Mouse (Mus musculus) left cerebral cortex, adult 18-20 months (tissue): Measurements from ENCODE around the gene Hist1h1a. TPM values are rescaled to one million over a fixed set of nuclear protein-coding genes. Genes with fewer than 3 reads are reported as not detected.
"Not testable (repeated sequence)": the region's sequence is repeated elsewhere in the genome, so short reads cannot be mapped to it uniquely, and the experiment has no call there.

Experiments used
- DNase-seq, 2 experiments: peaks; one replicate each; pipeline ENCODE4 v3.0.0; 2021 to 2022; ENCODE audit warnings: low spot score in 2 of 2, mixed read lengths in 1 of 2
- total RNA-seq, 2 experiments: library from RNA; stranded (reverse); gene quantifications; 2 replicates each; pipeline ENCODE4 v1.2.3; 2021

Hist1h1a gene
- total RNA-seq, 2 experiments from 2014 or later: 24.9 to 25.2 TPM

DNA sequence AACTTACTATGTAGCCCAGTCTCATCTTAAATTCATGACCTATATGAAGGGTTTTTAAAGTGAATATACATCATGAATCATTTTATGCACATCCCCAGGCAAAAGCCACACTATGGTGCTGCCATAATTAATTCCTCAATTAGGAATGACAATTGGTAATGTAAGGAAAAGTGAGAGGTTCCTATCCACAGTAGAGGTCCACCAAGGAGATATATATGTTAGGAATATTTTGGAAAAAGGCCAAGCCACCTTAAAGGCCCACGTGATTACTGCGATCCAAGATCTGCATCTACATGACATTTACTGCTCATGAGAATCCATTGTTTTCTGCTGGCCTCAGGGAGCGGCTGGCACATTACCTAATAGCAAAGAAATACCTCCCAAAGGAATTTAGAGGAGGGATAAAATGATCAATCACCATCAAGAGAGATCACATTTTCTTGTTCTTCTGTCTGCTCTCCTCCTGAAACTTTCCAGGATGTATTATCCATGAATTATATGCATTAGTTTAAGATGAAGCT, 4.2 kb upstream of the Hist1h1a start:
- DNase-seq: no peak

DNA sequence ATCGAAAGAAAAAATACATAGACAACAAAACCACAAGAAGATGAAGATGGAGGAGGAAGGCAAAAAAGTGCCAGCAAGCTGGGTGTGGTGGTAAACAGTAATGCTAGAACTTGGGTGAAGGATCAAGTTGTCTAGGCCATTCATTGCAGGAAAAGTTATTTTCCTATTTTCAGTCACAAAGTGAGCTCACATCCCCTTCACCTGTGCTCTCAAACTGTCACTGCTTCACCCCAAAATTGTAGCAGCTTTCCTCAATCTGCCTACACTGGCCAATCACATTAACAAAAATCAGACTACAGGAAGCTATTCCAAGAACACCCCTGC, 3.6 kb upstream of the Hist1h1a start:
- DNase-seq: no peak

DNA sequence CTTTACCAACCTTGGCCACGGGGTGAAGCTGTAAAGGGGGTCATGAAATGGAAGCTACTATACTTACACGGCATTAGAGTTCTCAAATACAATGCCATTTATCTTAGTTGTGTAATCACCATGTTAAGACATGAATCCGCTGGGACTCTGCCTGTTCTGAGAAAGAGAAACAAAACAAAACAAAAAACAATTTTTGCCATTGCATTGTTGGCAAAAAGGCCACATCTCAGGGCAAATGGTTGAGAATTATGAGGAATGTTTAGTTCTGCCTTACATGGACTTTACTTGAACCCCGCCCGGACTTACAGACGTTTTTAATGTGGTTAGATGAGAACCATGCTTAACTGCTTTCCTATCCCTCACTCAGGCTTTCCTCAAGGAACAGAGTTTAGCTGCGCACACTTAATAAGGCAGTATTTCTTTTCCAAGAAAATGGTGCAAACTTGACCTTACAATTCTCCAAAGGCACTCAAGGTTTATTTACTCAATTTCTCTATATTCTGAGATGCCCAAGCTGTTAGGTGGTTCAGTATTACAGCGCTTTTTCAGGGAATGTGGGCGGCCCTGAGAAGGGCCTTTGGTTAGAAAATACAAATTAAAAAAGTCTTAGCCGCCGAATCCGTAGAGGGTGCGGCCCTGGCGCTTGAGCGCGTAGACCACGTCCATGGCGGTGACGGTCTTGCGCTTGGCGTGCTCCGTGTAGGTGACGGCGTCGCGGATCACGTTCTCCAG, 3.1 kb upstream of the Hist1h1a start:
- no peak for DNase-seq

DNA sequence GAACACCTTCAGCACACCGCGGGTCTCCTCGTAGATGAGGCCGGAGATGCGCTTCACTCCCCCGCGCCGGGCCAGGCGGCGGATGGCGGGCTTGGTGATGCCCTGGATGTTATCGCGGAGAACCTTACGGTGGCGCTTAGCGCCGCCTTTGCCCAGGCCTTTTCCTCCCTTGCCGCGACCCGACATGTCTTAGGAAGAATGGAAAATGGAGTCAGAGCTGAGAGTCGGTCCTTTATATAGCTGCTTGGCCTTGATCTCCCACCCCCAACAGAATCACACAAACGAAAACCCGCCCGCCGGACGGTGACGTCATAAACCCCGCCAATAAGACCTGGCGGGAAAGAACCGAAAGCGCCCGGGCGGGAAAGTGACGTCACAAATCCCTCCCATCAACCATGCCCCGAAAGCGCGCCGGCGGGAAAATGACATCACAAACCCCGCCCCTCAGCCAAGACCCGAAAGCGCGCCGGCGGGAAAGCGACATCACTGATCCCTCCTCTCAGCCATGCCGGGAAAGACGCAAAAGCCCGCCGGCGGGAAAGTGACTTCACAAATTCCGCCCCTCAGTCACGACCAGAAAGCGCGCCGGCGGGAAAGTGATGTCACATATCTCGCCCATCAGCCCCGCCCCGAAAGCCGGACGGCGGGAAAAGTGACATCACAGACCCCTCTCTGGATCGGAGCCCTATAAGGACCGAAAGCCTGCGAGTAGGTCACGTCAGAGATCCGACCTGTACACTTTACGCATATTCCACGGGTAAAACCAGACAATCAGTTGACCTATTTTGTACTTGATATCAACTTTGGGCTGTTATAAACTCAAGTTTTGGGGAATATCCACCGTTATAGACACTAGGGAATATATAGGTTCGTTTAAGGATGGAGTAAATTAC, 2.2 kb upstream of the Hist1h1a start, which contains the start of gene Hist1h4a:
Hist1h4a (minus strand) TSS at position 259 of the 893 bp plus-strand sequence.
- peak; percentile 99 for DNase-seq

DNA sequence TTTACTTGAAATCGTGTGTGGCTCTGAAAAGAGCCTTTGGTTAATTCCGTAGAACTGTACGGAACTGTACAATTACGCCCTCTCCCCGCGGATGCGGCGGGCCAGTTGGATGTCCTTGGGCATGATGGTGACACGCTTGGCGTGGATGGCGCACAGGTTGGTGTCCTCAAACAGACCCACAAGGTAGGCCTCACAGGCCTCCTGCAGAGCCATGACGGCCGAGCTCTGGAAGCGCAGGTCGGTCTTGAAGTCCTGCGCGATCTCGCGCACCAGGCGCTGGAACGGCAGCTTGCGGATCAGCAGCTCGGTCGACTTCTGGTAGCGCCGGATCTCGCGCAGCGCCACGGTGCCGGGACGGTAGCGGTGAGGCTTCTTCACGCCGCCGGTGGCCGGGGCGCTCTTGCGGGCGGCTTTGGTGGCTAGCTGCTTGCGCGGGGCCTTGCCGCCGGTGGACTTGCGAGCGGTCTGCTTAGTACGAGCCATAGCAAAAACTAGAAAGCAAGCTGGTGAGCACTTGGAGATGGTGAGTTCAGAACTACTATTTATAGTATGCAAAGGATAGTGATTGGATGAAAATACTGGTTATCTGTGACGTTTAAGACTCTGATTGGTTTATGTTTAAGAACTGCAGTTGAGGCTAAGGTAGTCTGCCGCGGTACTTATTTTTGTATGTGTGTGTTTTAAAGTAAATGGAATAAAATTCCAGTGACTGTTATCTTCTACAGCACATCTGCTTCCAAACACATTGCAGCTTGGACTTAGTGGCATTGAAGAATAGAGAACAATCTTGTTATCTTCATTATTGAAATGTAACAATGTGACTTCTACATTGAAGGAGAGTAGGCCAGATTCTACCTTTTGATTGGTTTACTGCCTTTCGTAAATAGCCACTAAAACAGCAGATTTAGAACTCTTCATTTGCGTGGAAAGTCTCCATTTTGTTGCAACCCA, 1.3 kb upstream of the Hist1h1a start, which contains the start of gene Hist1h3a:
Hist1h3a (minus strand) TSS at position 516 of the 951 bp plus-strand sequence.
- DNase-seq: peak; percentile 50 to 53

DNA sequence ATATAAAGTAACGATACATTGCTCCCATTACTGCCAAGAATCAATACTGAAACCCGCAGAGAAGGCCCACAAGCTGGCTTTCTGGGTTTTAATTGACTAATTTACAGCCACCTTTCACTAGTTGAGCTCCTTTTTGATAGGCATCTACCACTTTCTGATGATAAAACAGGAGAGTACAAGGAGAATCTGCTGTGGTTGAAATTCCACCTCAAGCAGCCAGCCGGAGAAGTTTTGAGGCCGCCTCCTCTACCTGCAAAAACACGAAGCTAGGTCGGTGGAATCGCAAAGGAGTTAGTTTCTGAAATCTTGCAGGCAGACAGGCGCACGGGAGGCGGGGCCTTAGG, 252 bp upstream of the Hist1h1a start:
- DNase-seq: no peak

DNA sequence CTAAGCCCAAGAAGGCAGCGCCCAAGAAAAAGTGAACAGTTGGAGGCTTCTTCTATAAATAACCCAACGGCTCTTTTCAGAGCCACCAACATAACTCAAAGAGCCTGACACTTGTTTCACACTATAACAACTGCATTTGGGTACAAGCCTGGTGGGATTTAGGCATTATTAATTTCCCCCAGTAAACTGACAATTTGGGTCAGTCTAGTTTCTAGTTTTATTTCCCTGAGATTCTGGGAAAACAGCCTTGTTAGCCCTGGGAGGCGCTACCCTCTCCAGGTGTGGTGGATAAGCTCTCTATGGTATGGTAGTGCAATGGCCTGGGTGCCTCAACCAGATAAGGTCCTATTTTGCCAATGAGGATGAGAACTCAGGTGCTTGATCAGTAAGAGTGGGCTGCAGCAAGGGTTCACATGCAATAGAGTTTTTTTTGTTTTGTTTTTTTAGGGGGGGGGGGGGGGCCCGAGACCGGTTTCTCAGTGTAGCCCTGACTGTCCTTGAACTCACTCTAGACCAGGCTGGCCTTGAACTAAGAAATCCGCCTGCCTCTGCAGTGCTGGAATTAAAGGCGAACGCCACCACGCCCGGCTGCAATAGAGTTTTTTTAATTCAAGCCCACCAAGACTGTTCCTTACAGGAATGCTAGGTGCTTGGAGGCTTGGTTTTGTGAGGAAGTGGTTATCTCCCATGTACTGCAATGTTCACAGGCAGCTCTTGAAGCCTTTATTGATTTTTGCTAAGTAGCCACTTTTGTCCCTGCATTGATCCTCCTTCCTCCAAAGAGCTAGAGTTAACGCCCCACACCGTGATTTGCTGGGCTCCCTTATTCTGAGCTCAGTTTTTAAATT, 1.1 kb downstream of the Hist1h1a start:
- no peak for DNase-seq

DNA sequence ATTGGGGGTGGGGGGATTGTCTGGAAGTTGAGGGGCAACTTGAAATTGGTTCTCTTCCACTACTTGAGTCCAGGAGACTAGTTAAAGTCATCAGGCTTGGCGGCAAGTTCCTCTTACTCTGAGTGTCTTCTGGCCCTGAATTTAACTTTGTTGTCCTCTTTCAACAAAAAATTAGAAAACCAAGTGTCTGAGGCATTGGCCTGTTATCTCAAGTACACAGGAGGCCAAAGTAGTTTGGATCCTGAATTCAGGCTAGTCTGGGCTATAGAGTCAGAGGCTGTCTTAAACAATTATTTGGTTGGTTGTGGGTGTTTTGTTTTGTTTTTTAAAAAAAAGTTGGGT, 1.7 kb downstream of the Hist1h1a start:
- DNase-seq: no peak

DNA sequence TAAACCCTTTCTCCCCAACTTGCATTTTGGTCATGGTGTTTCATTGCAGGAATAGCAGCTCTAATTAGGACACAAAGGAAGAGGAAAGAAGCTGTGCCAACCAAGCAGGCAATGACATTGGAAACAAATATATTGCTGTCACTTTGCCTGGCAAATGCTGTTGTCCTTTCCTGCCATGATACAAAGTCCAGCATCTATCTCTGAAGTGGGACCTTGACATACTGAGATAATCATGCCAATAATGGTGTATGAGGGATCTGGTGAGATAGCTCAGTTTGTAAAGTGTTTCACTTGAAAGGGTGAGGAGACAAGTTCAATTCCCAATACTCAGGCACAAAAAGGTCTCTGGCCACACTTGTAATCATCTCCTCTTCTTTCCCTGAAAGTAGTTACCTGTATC, 3.3 kb downstream of the Hist1h1a start:
- DNase-seq: no peak

DNA sequence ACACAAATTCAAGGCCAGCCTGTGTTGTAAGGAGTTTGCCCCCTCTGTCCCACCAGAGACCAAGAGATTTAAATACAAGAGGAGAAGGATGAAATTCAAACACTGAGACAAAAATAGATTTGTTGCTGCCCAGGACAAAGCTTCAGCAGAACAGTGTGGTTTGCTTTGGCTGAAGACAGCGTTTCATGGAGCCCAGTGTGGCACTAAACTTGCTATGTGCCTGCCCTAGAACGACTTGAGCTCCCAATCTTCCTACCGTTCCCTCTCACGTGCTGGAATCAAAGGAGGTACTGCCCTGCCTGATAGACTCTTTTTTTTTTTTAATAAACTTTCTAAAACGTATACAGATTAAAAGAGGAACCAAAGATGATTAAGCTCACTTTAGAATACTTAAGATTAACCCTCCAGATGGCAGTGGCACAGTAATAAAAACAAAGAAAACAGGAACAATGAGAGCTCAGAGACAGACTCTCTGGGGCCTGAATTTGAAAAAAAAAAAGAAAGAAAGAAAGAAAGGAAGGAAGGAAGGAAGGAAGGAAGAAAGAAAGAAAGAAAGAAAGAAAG, 5.5 kb downstream of the Hist1h1a start:
- no peak for DNase-seq

DNA sequence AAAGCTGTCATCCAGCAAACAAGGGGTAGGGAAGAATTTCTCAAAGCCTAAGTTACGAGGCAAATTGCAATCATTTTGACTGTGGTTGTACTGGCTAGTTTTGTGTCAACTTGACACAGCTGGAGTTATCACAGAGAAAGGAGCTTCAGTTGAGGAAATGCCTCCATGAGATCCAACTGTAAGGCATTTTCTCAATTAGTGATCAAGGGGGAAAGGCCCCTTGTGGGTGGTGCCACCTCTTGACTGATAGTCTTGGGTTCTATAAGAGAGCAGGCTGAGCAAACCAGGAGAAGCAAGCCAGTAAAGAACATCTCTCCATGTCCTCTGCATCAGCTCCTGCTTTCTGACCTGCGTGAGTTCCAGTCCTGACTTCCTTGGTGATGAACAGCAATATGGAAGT, 6.1 kb downstream of the Hist1h1a start, which contains the start of gene Trim38:
Trim38 (plus strand) TSS at position 301 of the 400 bp plus-strand sequence.
- DNase-seq: not testable (repeated sequence)

DNA sequence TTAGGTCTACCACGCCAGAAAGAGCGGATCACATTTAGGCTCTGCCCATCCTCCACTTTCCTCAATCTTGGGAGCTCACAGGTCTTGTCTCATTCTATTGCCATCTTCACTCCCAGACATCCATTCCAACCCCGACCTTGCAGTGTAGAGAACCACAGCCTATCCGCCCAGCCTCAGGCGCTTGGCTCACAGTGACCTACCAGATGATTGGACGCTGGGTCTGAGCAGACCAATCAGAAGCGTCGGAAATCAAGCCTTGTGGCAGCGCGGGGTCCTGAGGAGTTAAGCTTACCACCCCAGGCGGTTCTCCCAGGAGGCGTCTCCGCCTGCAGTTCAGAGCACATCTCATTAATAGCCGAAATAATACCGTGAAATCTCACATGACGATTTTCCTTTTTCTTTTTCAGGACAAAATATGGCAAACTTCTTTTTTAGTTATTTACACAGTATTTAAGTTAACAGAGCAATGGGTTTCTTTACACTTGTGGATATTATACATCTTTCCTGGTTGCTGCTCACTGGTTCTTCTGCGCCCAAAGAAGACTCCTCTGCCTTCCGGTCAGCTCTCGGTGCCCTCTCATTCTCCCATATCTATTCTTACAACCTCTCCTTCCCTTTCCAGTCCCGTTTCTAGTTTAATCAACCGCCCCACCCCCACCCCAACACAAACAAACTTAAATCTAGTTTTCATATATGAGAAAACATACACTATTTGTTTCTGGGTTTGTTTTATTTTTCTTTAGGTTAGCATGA, 9.3 kb downstream of the Hist1h1a start:
- peak; percentile 35 to 42 for DNase-seq

DNA sequence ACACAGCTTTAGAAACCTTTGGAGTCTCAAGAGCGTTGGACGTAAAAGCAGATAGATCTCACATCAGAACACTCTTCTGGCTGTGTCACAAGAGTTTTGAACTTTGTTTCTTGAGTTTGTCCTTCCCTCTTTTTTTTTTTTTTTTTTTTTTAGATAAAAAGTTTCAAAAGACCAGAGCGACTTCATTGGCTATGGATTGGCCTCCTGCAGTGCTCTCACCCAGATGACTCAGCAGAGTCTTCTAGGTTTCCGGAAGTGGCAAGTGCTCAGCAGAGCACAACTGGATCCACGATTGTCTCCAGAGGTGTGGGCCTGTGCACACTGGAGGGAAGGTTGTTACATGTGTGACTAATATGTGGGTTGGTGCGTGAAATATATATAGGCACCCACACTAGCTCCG, 14.9 kb downstream of the Hist1h1a start:
- no peak for DNase-seq

DNA sequence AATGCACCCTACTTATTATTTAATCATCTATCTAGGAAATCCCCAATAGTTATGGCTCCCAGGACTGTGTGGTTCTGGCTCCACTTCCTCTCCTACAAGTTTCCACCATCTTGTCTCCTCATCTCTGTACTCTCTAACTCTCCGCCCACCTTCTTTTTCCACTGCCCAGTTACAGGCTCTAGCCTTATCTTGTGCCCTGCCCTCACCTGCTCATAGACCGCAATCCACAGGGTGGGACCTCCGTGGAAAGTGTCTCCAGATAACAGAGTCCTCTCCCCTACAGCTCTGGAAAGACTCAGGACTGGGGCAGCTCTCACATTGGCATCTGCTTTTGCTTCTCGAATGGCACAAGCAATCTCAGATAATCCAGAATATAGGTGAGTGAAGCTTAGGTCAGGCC, 15.6 kb downstream of the Hist1h1a start:
- no peak for DNase-seq

DNA sequence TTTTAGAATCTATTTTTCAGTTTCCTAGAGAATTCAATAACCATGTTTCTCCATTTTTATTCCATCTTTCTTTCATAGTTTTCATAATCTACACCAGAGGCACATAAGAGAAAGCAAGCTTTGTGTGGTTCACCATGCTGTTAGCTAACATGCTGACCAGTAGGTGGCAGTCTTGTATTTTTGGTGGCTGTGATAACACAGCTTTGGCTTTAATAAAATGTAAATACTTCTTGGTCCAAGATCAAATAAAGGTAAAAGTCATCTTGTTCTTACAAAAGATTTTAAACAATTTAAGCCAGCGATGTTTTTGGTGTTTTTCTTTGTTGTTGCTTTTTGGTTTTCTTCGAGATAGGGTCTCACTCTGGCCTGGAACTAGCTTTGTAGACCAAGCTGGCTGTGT, 29.1 kb downstream of the Hist1h1a start:
- peak; percentile 35 to 54 for DNase-seq

DNA sequence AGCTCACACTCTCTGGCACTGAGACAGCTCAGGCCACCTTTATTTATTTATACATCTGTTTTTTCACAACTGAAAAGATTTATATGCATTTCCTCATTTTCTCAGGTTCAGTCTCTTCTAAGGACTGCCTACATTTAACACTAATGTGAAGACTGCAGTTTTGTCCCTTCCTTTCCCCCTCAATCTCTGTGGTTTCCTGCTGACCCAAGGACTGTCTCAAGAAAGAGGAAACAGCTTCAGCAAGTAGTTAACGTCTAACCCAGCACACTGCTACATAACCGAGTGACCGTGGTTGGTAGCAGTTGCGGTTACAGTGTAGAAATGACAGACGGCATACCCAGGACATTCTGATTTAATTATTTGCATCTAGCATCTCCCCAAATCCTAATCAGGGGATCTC, 35.9 kb downstream of the Hist1h1a start:
- no peak for DNase-seq

DNA sequence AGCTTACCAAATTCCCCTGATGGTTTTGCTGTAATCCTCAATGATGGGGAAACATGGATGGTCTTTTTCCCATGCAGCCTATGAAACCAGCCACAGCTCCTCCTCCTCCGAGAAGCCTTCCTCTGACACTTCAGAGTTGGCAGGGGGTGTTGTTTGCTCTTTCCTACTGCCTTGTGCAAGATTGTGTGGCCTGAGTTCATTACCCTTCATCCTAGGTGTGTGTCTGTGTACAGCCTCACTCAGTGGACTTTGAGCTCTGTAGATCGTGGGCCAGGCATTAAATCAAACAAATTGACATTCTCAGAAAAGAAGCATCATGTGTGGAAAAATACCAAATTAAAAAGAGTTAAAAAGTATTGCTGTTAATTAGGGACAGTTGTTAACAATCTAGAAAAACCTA, 41.1 kb downstream of the Hist1h1a start:
- no peak for DNase-seq

DNA sequence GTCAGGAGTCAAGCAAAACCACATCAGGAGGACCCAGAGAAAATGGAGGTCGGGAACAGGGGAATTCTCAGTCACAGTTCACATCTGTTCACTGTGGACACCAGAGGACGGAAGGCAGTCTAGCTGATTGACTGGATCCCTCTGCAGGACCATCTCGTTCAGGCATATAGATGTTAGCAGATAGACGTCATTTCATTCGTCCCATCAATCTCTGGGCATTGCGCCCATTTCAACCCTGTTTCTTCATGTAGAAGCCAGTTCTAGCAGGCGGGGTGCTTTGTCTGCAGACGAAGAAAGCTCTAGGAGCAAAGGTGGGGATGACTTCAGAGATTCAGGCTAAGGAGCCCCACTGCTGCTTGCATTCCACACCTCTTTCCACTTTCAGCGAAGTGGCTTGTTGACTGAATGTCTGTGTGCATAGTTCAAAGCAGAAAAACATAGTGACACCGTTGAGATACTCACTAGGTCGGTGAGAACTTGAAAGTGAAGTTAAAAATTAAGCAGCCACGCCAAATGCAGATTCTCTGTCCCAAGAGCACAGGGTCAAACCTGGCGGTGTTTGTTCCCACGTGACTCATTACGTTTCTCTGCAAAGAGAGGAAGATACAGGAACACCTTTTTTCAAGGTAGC, 43.1 kb downstream of the Hist1h1a start, which contains the start of gene Slc17a2:
Slc17a2 (plus strand) TSS at position 572 of the 631 bp plus-strand sequence.
- DNase-seq: no peak
